Mouse (Mus musculus) large intestine, adult 2 months (tissue): ENCODE data around the gene Gm20532. TPM values are rescaled to one million over a fixed set of nuclear protein-coding genes. Genes with fewer than 3 reads are reported as not detected.

Experiments used
- DNase-seq: peaks from one replicate; pipeline ENCODE4 v3.0.0-alpha.2; 2012; ENCODE audit warnings: low read depth, low spot score
- WGBS: fragments of 180-500 bp; shearing (Covaris S2); methylation state at CpG from one replicate; pipeline ENCODE4 v1.1.7; 2018; 5-methylcytosine and 5-hydroxymethylcytosine counted together
- polyA plus RNA-seq: library from polyadenylated mRNA; depleted of rRNA; stranded (reverse); fragments of >200 nt; gene quantifications from 2 replicates; pipeline ENCODE4 v1.2.3, GENCODE M21; 2012

Gm20532 gene
- polyA plus RNA-seq, 1 experiment, result not detected

- no peak for DNase-seq
- WGBS, result 64% methylated on average over 7 of the region's 7 CpGs
Observed at GRCm38 (mm10) chr2:26594461-26594933, 8.1 kb downstream of the Gm20532 start.

DNA sequence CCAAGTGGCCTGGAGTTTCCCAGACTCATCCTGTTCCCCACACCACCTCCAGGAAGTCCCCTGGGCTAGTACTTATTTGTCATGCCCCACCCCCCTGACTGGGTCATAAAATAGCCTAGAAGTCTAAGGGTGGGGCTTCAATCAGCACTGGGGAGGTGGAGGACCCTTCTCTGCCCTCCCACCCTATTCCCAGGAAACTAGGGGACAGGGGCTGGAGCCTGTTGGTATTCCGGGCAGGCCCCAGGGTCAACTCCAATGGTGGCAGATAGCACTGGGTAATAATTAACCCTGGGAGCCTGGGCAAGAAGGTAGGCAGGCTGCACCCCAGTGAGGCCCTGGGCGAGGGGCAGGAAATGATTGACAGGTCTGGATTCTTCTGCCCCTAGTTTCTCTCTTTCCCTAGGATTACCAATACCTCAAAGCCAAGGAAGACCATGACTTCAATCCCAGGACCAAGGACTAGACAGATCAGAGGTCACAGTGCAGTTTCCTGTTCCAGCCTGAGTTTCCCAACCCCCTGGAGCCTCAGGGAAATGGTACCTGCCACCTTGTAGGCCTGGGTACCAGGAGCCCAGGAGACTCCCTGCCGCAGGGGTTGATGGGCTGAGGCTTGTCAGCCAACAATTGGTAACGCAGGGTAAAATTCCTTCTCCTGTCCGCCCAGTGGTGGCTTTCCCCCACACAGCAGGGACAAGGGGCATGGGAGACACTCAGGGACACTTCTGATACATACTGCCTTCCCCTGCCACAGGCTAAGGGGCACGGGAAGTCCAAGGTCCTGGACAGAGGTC lies 8.7 kb downstream of the Gm20532 start:
- WGBS, result 36% methylated on average over 6 of the region's 6 CpGs
- no peak for DNase-seq

DNA sequence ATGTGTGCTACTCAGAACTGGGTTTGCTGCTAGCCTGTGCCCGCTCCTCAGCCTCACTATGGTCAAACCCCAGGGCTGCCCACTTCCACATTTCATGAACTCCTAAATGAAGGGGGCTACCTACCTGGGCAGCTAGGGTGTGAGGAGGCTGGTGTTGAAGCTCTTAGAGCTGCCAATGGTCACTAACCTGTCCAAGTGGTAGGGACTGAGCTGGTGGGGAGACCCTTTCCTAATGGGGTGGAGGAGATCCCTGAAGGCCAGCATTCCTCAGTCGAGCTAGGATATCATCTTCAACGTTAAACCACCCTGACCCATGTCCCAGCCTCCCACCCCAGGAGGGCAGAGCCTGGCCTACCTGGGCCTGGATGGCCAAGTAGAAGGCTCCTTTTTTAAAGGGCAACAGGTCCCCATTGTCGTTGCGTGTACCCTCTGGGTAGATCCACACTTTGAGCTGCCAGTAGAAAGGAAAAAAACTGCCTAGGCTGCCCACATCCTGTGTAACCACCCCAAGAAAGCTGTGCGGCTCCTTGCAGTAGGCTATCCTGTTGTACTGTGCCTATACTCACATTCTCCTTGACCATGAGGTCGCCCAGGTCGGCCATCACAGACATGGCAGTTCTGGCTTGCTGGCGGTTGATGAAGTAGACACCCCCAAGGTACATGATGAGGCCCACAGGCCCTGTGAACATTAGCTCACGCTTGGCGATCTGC lies 9.4 kb downstream of the Gm20532 start:
- no peak for DNase-seq
- WGBS, result 81% methylated on average over 11 of the region's 11 CpGs

DNA sequence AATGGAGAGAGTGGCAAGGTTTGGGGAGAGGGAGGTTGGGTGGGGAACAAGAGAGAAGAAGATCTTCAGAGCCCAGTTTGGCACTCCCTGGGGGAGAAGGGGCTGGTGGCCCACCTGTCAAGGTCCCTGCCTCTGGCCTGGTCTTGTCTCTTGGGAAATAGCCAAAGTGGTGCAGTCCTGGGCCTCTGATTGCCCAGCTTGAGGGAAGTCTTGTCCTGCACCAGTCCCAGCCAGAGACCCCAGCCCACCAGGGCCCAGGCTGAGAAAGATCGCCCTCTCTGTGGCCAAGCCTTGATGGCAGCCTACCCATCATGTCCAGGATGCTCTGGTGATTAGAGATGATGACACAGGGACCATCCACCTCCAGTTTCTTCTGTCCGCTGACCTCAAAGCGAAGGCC lies 10.5 kb downstream of the Gm20532 start:
- 97% methylated on average over 3 of the region's 3 CpGs for WGBS
- DNase-seq, result no peak

- no peak for DNase-seq
- 83% methylated on average over 2 of the region's 2 CpGs for WGBS
Observed at GRCm38 (mm10) chr2:26597810-26598209, 11.4 kb downstream of the Gm20532 start.

DNA sequence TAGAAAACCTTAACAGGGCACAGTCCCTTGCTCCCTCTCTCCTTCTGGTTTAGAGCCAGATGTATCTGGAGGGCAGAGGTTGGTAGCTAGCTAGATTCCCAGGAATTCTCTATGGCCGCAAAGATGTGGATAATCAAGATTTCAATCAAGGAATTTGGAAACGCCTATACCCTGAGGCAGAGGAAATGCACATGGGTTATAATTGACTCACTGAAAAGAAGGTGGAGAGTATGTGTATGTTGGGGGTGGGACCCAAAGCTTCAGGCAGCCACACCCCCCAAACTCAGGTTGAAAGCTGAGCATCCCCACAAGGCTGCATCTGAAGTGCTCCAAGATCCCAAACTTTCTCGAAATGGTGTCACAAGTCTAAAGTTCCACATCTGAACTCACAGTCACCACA lies 12.0 kb downstream of the Gm20532 start:
- DNase-seq, result no peak
- WGBS, result 78% methylated on average over 3 of the region's 3 CpGs

GRCm38 (mm10) chr2:26599965-26600364 lies 13.5 kb downstream of the Gm20532 start:
- 59% methylated on average over 4 of the region's 4 CpGs for WGBS
- DNase-seq, result no peak

GRCm38 (mm10) chr2:26600664-26601063 lies 14.2 kb downstream of the Gm20532 start:
- DNase-seq, result no peak
- 73% methylated on average over 2 of the region's 2 CpGs for WGBS

DNA sequence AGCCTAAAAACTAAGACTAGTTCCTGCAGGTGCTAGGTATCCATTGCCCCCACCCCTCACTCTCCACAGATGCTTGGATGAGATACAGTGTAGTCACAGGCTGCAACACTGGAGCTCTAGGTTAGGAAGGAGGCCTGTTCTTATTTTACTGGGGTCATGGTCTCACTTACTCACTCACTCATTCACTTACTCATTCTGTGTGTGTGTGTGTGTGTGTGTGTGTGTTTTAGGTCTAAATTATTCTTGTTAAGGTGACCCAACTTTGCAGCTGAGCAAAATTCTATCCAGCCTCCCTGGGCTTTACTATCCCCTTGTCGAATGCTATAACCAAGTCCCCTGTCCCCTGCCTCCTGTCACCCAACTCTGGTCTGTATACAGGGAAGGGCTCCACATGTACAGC lies 15.2 kb downstream of the Gm20532 start:
- DNase-seq, result no peak
- WGBS, result 73% methylated on average over 1 of the region's 1 CpGs

DNA sequence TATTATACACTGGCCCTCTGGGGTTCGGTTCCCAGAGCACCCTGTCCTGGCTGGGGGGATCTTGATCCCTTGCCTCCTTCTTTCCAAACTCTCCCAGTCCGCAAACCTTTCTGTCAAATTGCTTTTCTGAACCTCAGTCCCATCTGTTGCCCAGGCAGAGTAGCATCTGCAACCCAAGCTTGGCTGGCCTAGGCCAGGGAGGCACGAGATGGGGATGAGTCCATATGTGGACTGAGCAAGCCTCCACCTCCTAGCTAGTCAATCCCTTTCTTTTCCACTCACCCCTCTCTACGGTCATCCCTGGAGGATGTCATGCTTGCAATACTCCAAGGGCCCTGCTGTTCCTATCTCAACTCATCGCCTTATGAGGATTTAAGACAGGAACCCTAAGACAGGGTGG lies 16.2 kb downstream of the Gm20532 start:
- no peak for DNase-seq
- WGBS, result 73% methylated on average over 5 of the region's 5 CpGs

- 6% methylated on average over 6 of the region's 6 CpGs for WGBS
- DNase-seq, result no peak
Observed at GRCm38 (mm10) chr2:26603159-26603558, 16.7 kb downstream of the Gm20532 start.

GRCm38 (mm10) chr2:26603720-26604671 lies 17.6 kb downstream of the Gm20532 start, which contains the start of gene Agpat2:
Gene Agpat2 (minus strand): TSS chr2:26604417.
- DNase-seq, result no peak
- under 1% methylated on average over 102 of the region's 103 CpGs for WGBS

DNA sequence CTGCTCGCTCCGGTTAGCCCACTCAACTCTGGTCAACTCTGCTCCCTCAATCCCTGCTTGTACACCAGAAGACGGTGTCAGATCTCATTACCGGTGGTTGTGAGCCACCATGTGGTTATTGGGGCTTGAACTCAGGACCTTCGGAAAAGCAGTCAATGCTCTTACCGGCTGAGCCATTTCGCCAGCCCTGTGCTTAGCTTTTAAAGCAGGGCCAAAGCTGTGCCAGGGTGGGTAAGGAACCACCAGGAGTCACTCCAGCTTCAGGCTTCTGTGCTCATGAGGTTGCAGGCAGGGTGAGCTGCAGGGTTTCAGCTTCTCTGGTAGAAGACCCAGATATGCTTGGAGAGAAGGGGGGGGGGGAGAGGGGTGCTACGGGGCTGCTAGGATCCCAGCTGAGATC lies 18.9 kb downstream of the Gm20532 start:
- no peak for DNase-seq
- 89% methylated on average over 8 of the region's 8 CpGs for WGBS

GRCm38 (mm10) chr2:26606579-26606978 lies 20.1 kb downstream of the Gm20532 start:
- DNase-seq, result no peak
- WGBS, result 84% methylated on average over 3 of the region's 3 CpGs

DNA sequence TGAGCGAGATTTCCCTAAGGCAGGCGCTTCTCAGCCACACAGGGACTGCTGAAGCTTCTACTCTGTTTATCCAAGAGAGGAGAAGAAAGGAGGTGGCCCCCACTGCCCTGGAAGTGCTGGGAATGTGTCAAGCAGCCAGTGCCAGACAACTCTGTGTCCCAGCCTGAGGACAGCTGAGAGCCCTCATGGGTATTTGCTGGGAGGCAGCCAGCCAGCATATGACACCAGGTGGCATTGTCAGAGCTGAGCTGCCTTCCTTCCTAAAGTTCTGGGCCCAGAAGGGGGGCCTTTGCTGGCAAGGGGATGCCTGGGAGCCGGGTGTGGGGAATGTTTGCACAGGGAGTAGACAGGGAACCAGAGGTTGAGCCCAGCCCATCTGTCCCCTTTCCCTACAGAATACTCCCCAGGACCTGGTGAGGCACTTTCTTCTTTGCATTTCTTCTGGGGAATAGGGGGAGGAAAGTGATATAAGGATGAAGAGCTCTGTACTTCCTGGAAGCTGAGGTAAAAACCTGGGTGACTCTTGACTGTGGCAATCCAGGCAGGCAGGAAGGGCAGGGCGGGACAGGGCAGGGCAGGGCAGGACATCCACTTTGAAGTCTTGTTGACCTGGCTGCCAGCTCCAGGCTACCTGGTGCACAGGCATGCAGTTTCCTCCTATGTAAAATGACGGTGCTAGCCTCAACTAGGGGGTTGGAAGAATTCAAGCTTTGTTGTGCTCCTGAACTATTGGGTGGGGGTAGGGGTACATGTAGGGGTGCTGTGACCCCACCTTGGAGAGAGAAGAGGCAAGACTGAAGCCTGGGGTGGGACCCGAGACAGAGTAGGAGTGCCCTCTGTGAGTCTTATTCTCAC lies 20.8 kb downstream of the Gm20532 start:
- DNase-seq, result no peak
- WGBS, result 22% methylated on average over 6 of the region's 6 CpGs

DNA sequence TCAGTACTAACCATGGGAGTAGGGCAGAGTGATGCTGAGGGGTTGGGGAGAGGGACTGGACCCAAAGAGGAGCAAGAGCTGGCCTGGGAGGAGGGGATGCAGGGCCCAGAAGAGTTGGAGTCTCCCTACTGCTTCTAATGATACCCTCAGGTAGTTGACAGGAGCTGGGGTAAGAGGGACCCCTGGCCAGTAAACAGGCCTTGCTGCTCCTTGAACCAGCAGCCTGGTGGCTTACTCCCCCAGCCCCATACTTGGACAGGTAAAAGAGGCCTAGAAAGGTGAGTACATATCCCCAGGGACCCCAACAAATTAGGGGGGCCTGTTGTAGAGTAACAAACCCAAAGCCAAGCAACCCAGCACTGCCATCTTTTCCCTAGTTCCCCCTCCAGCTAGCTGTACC lies 22.3 kb downstream of the Gm20532 start:
- no peak for DNase-seq

DNA sequence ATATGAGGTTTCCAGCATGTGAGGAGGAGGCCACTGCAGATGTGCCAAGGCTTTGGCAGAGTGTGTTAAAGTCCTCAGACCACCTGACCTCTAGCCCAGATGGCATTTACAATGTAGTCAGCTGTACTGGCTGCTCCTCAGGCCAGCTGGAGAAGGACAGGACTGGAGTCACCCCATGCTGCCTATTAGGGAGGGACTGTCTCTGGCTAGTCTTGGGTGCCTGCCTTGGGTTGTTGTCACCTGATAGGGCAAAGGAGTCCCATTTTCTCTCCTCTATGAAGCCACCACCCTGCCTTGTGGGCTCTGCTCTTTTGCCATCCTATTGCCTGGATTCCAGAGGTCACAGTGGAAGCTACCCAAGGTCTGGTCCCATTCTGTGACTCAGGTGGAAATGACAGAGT lies 22.8 kb downstream of the Gm20532 start:
- DNase-seq, result no peak

DNA sequence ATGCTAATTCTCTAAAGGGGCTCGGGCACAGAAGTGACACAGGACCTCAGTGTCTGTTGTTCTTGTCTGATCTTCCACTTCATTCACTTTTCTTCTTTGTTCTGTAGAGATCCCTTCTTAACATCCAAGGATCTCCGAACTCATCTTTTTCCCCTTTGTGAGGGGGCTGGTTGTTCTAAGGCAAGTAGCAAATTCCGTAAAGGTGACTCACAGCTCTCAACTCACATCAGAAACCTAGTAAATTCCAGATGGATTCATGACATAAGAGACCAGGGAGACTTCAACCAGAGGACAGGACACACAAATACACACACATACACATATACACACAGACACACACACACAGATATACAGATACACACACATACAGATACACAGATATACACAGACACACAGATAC lies 24.1 kb downstream of the Gm20532 start:
- WGBS, result 83% methylated on average over 3 of the region's 3 CpGs
- no peak for DNase-seq

GRCm38 (mm10) chr2:26611054-26611453 lies 24.6 kb downstream of the Gm20532 start:
- peak; percentile 96 for DNase-seq
